Mouse (Mus musculus): ENCODE measurements around the gene Rab44. TPM values are rescaled to one million over a fixed set of nuclear protein-coding genes. Genes with fewer than 3 reads are reported as not detected.

The Rab44 gene
- polyA plus RNA-seq, 1 experiment: 22.3 TPM

GRCm38 (mm10) chr17:29185376-29186046, 71.6 kb downstream of the Rab44 start:
- Histone ChIP-seq H3K36me3 (replicated peaks; ENCODE audit: low read length) (no peaks in the 10 kb centered on the region), H3K27me3 (replicated peaks) (peaks cover 67% of the 10 kb centered on the region), H3K4me3 (replicated peaks) (no peak overlapping the region), H3K4me1 (peaks cover 62% of the 10 kb centered on the region), H3K9me3 (0 out of 2 replicates have a peak, but pooled peaks cover 2% of the 10 kb centered on the region)
- TF ChIP-seq GATA1 (IDR thresholded peaks at IDR 0.05; ENCODE audit: borderline replicate concordance, low read length) (no peak), FLI1 (IDR thresholded peaks at IDR 0.05; ENCODE audit: low read length) (no peak)

DNA sequence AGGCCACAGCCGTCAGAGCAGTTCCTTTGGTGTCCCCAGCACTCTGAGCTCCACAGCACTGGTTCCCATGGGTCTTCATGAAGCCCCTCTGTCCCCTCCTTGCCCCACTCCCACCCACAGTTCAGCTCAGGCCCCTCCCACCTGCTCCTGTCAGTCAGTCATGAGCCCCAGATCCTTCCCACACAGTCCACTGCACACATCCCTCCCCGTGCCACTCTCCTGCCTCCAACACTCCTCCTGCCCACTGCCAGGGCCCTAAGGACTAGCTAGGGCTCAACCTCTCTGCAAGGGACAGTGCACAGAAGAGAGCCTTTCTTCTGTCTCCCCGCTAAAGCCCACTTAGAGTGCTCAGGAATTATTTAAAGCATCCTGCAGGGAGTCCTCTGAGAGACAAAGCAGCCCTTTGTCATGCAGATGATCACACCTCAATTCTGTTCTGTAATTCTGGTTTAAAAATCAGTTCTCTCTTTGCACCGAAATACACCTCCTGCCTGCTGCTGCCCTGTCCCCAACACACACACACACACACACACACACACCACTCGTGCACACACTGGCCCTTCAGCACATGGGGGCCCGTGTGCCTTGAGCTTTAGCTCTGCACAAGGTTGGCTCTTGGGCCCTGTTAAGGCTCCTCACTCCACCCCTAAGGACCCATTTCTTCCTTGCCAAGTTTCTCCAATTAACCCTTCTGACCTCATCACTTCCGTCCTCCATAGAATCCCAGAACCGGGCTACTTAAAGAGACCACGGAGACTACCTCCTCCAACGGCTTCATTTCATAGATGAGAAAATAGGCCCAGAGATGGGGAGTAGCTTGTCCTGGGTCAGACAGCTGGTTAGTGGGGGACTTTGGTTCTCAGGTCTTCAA, 73.3 kb downstream of the Rab44 start:
- Histone ChIP-seq H3K27me3 (replicated peaks) (peaks cover 64% of the 10 kb centered on the region), H3K9me3 (0 out of 2 replicates have a peak, but pooled peaks cover 2% of the 10 kb centered on the region), H3K36me3 (replicated peaks; ENCODE audit: low read length) (no peaks in the 10 kb centered on the region), H3K4me3 (replicated peaks) (no peak overlapping the region), H3K4me1 (peaks cover 51% of the 10 kb centered on the region)
- TF ChIP-seq GATA1 (IDR thresholded peaks at IDR 0.05; ENCODE audit: borderline replicate concordance, low read length) (no peak), FLI1 (IDR thresholded peaks at IDR 0.05; ENCODE audit: low read length) (no peak)

- H3K36me3 ChIP-seq (replicated peaks; ENCODE audit: low read length): no peaks in the 10 kb centered on the region
- TF ChIP-seq FLI1 (IDR thresholded peaks at IDR 0.05; ENCODE audit: low read length) (no peak), GATA1 (IDR thresholded peaks at IDR 0.05; ENCODE audit: borderline replicate concordance, low read length) (no peak)
Measured at GRCm38 (mm10) chr17:29188989-29189388, 75.0 kb downstream of the Rab44 start.

DNA sequence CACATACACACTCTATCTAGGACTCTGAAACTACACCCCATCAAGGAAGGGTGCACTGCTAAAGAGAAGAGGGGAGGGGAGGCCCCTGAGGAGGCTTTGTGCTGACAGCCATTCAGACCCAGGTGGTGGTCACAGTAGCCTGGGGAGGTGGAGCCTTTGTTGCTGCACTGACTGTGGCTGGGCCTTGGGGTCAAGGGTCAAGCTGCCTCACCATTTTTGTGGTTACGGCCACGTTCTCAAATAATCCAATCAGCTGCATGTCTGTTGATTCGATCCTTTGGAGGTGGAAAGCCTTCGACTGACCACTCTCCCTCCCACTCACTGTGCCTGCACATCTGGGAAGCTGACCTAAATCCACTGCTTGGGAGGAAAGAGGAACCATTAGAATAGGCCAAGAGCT, 81.6 kb downstream of the Rab44 start:
- Histone ChIP-seq H3K4me1 (peaks cover 25% of the 10 kb centered on the region), H3K27me3 (replicated peaks) (peaks cover 22% of the 10 kb centered on the region), H3K9me3 (no peaks in the 10 kb centered on the region), H3K36me3 (replicated peaks; ENCODE audit: low read length) (no peaks in the 10 kb centered on the region), H3K4me3 (replicated peaks) (no peak overlapping the region)
- no peak for TF ChIP-seq FLI1 (IDR thresholded peaks at IDR 0.05; ENCODE audit: low read length)
- no peak for TF ChIP-seq GATA1 (IDR thresholded peaks at IDR 0.05; ENCODE audit: borderline replicate concordance, low read length)

More at GRCm38 (mm10) chr17:29188989-29189388, 75.0 kb downstream of the Rab44 start:
- H3K4me1 ChIP-seq: peaks cover 48% of the 10 kb centered on the region
- no peak overlapping the region for H3K4me3 ChIP-seq (replicated peaks)
- H3K9me3 ChIP-seq: 0 out of 2 replicates have a peak, but pooled peaks cover 2% of the 10 kb centered on the region
- H3K27me3 ChIP-seq (replicated peaks): peaks cover 54% of the 10 kb centered on the region

Other genes starting within 250 kb of the Rab44 start
- not detected in 2 replicates for gene 4930539E08Rik, start 198.8 kb upstream of the Rab44 start, polyA plus RNA-seq (2012; ENCODE audit: insufficient read depth, low replicate concordance)
- gene Pxt1, start 170.3 kb upstream of the Rab44 start, polyA plus RNA-seq (2012; ENCODE audit: insufficient read depth, low replicate concordance): not detected in 2 replicates
- 27.8 and 60.1 TPM in 2 replicates for gene Kctd20, start 162.2 kb upstream of the Rab44 start, polyA plus RNA-seq (2012; ENCODE audit: insufficient read depth, low replicate concordance)
- 32.2 and 64.5 TPM in 2 replicates for gene Stk38, start 106.2 kb upstream of the Rab44 start, polyA plus RNA-seq (2012; ENCODE audit: insufficient read depth, low replicate concordance)
- gene Srsf3, start 81.5 kb upstream of the Rab44 start, polyA plus RNA-seq (2012; ENCODE audit: insufficient read depth, low replicate concordance): 27.5 and 103 TPM in 2 replicates
- gene Cdkn1a, start 23.2 kb upstream of the Rab44 start, polyA plus RNA-seq (2012; ENCODE audit: insufficient read depth, low replicate concordance): 228 and 253 TPM in 2 replicates
- 13.0 and 15.2 TPM in 2 replicates for gene Cpne5, start 124.0 kb downstream of the Rab44 start, polyA plus RNA-seq (2012; ENCODE audit: insufficient read depth, low replicate concordance)
- gene Ppil1, start 150.0 kb downstream of the Rab44 start, polyA plus RNA-seq (2012; ENCODE audit: insufficient read depth, low replicate concordance): 21.6 and 33.2 TPM in 2 replicates
- gene BC004004, start 154.6 kb downstream of the Rab44 start, polyA plus RNA-seq (2012; ENCODE audit: insufficient read depth, low replicate concordance): 20.3 and 30.8 TPM in 2 replicates
- gene Pi16, start 203.5 kb downstream of the Rab44 start, polyA plus RNA-seq (2012; ENCODE audit: insufficient read depth, low replicate concordance): 1.6 and 4.7 TPM in 2 replicates
- gene Mtch1, start 233.8 kb downstream of the Rab44 start, polyA plus RNA-seq (2012; ENCODE audit: insufficient read depth, low replicate concordance): 140 and 280 TPM in 2 replicates
- 4.3 and 23.7 TPM in 2 replicates for gene Fgd2, start 246.8 kb downstream of the Rab44 start, polyA plus RNA-seq (2012; ENCODE audit: insufficient read depth, low replicate concordance)